Mouse (Mus musculus) cerebellum, adult 9-10 months (tissue): Measurements from ENCODE around the gene Rasl2-9.
"Not testable (repeated sequence)": the region's sequence is repeated elsewhere in the genome, so short reads cannot be mapped to it uniquely, and the experiment has no call there.

Experiments used
- DNase-seq: peaks from one replicate; pipeline ENCODE4 v3.0.0; 2022

Gene Rasl2-9

DNA sequence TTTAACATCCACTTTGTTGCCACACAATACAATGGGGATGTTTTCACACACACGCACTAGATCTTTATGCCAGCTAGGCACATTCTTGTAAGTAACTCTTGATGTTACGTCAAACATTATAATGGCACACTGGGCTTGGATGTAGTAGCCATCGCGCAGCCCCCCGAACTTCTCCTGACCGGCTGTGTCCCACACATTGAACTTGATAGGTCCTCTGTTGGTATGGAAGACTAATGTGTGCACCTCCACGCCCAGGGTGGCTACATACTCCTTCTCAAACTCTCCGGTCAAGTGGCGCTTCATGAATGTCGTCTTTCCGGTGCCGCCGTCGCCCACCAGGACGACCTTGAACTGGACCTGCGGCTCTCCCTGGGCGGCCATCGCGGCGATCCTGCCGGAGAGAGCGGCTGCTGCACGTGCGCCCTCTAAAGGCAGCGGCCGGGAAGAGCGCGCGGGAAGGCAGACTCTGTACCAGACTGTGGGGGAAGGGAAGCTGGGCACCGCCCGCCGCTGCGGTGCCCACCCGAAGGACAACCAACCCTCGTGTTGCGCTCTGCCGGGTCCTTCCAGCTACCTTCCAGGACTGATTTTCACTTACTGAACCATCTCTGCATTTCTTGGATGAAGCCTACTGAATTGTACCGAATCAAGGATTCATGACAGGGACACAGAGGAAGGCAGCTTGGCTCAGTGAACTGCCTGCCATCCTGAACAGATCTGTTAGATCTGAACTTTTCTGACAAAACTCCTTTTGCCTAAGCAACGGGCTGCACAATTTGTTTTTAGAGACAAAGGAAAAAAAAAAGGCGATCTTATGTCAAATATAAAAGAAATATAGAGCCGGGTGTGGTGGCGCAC, at the start of gene Rasl2-9:
TSS of gene Rasl2-9 (minus strand) at position 402 of the 858 bp plus-strand sequence.
- DNase-seq, result peak; percentile 42

DNA sequence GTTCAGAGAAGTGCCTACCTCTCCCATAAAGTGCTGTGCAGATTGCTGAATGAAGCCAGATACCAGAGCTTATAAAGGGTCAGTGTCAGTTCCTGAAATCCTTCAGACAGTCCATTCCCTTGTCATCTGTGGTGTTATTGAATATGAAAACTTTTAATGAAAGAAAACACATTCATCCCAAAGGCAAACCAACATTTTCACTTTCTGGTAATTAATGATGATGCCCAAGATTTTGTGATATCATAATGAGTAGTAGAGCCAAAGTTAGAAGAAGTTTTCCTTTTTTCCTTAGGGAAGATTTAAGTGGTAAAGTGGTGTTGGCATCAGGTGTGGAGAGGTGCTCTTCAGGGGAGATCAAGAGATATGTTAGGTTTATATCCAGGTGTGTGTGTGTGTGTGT, 23.8 kb upstream of the Rasl2-9 start, which contains the start of gene Vmn1r55:
TSS of gene Vmn1r55 (minus strand) at position 101 of the 400 bp plus-strand sequence.
- DNase-seq, result not testable (repeated sequence)

DNA sequence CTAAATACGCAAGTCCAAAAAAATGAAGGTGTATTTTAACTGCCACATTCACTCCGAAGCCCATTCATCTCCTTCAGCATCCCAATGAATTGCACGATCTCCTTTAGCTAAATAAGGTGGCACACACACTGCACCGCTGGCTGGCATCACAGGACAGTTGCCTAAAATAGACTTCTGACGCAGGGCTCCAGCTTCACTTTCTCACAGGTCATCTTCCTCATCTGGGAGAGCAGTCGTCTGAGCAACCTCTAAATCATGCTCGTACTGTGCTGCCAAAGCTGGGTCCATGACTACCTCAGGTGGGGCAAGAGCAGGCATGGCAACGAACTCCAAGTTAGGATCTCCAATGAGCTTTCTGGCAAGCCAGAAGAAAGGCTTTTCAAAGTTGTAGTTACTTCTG, 672 bp downstream of the Rasl2-9 start:
- DNase-seq, result no peak

DNA sequence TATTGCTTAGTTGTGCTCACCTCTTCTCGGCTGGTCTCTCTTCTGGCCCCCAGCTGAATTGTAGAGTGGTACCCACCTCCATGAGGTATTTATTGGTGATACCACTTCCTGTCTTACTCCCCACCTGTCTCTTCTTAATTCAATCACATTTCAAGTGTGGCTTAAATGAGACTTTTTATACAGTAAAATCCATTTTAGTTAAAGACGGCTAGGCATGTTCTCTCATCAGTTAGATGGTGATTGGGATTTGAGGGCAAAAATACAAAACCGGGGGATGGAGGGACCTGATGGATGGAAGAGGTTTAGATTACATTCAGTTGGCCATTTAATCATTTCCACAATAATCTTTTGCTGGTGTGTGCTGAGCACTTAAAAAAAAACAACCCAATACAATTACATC, 8.9 kb downstream of the Rasl2-9 start, which contains the start of gene Rfpl4:
TSS of gene Rfpl4 (minus strand) at position 101 of the 400 bp plus-strand sequence.
- DNase-seq, result no peak

DNA sequence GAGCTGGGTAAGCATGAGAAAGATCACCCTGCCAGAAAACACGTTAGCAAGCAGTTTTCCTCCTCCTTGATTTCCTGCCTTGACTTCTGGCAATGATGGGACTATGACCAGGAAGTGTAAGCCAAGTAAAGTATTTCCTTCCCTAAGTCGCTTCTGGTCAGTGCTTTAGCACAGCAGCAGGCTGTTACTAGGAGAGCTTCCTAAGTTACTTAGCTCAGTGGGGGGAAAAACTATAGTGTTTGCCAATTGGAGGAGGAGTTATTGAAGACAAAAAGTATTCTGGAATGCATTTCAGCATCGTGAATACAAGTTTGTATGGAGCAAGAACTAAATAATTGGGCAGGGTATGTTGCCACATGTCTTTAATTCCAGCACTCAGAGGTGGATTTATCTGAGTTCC, 13.0 kb downstream of the Rasl2-9 start:
- no peak for DNase-seq

DNA sequence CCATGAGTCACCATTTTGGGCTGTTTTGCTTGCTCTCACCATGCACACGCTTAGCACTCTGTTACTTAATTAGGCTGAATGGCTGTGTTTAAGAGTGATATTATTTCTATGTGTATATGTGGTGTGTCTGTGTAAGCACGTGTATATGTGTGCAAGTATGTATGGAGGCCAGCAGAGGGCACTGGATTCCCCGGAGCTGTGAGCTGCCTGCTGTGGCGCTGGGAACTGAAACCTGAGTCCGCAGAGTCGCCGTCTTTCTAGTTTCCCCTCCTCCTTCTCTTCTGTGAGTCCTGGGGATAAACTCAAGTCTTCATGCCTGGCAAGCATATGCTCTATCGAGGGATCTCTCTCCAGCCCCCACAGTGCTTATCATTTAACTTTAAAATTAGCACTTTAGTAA, 16.4 kb downstream of the Rasl2-9 start:
- no peak for DNase-seq

DNA sequence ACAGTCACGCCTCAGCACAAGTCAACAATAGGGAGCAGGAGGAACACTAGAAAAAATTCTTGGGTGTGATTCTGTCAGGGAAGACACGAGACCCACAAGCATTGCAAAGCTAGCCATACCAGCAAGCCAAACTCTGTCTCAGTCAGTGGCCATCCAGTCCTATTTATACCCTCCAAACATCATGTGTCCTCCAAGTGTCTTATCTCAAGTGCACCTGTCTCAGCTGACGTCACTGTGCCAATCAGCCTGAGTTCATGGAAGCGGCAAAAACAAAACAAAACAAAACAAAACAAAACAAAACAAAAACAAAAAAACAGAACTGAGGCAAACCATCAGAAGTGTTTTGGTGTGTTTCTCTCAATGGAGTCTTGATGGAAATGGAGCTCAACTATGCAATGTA, 17.5 kb downstream of the Rasl2-9 start:
- DNase-seq, result no peak

DNA sequence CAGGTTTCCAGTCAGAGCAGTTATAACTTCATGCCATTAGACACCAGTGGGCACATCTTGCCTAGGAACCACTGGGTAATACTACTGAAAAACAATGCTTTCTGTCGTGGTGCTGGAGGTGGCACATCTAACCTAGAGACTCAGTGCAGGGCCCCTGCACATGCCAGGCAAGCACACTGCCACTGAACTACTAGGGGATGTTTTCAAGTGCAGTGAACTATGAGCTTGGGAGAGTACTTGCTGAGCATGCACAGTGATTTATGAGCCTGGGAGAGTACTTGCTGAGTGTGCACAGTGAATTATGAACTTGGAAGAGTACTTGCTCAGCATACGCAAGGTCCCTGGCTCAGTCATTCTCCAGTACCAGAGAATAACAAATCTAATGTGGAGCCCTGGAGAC, 23.2 kb downstream of the Rasl2-9 start:
- no peak for DNase-seq

DNA sequence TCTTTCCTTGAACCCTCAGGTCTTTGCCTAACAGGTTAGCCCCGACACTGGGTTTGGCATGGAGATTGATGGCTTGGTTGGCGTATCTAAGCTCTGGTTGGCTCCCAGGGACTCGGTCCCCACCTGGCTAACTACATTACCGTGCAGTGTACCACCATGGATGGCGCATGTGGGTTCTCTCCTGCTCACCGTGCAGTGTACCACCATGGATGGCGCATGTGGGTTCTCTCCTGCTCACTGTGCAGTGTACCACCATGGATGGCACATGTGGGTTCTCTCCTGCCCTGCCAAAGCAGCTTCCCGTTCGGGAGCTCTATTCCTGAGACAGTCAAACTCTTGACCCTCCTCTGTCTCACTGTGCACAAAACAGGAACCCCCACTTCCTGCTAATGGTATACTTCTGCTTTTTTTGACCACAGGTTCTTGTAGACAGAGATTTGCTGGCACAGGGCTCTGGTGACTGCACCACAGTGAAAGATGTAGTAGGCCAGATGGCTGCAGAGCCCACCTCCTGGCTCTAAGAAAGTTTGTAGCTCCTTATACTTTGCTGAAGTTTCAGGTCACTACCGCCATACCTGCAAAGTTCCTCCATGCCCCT, 24.6 kb downstream of the Rasl2-9 start:
- no peak for DNase-seq

DNA sequence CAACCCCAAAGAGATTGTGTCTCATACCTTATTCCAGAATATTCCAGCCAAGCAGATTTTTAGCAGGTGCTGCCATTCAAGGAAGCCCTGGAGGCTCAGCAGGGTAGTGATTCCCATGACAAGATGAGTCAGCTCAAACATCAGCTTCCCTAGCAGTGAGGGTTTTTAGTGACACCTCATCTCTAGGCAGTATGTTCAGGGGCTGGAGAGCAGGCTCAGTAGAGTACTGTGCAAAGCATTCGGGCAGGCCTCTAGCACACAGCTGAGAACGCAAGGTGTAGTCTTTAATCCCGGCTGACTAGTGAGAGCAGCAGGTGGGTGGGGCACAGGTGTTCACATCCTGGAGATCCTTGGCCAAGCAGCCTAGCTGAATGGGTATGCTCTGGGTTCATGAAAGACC, 26.0 kb downstream of the Rasl2-9 start:
- DNase-seq, result no peak

DNA sequence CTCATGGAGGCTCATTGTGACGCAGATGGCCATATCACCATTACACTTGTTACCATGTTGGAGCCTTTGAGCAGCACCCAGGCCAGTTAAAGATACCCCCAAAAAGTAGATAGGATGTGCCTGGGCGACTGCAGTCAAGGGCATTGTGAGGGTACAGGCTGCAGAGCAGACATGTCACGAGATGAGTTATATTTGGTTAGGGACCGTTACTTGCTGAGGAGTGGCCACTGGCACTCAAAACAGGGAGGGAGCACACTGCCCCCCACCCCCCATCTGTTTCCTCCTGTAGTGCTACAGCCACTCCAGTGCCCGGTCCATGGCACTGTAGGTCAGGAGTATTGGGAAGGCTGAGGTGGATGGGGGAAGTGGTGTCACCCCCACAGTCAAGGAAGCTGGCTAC, 27.0 kb downstream of the Rasl2-9 start:
- DNase-seq, result no peak

DNA sequence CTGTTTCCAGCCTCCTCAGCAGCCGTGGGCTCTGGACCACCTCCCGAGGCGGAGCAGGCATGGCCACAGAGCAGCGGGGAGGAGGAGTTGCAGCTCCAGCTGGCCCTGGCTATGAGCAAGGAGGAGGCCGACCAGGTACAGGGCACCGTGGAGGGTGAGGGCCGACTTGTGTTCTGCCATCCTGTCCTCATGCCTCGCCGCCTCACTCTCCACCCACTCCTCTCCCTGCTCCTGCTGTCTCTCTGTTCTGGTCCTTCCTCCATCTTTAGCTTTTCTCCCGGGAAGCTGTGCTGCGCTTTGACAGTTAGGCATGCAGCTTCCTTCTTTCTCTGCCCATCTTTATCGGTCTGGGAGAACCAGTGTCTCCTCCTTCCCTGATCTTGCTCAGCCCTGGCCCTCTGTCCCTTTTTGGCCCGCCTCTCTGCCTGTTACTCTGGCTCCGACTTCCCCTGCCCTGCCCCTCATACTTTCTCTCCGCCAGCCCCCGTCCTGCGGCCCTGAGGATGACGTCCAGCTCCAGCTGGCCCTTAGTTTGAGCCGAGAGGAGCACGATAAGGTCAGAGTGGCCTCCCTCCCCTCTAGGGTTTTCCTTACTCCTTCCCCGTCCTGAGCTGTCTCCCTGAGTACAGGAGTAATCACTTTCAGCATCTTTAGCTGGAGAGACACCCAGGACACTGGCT, 32.8 kb downstream of the Rasl2-9 start:
- no peak for DNase-seq

DNA sequence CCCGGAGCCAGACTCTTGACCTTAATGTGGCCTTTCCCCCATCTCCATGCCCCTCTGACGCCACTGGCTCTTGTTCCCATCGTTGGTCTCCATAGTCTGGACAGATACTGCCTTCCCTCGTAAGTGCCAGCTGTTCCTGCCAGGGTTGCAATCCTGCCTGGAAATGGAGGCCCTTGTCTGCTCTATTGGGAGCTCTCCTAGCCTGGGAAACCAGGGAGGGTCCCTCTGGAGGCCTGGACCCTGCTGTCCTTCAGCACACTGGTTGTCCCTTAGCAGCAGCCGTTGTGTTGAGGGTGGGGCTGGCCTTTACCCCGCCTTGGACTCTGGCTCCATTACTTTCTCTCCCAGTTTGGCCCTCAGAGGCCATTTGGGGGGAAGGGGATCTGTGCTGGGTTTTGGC, 33.4 kb downstream of the Rasl2-9 start:
- no peak for DNase-seq

DNA sequence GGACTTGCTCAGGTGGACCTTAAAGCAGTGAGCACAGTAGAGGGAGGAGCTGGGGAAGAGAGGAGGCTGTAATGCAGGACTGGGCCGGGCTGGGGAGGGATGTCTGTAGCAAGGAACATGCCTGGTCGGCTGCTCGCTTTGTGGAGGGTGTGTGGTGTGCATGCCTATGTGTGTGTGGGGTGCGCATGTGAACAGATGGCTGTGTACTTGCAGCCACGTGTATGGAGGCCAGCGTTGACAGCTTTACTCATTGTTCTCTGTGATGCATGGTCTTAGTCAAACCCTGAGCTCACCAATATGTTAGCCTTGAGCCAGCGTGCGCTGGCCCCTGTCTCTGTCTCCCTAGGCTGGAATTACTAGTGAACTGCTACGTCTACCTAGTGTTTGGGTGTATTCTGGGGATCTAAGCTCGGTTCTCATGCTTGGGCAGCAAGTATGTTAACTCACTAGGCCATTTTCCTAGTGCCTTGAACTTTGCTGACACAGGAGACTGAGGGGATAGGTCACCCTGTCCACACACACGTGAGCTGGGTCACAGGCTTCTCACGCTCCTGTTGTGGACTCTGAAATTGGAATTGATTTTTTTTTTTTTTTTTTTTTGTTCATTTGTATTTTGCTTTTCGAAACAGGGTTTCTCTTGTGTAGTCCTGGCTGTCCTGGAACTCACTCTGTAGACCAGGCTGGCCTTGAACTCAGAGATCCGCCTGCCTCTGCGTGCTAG, 34.6 kb downstream of the Rasl2-9 start:
- DNase-seq, result no peak

DNA sequence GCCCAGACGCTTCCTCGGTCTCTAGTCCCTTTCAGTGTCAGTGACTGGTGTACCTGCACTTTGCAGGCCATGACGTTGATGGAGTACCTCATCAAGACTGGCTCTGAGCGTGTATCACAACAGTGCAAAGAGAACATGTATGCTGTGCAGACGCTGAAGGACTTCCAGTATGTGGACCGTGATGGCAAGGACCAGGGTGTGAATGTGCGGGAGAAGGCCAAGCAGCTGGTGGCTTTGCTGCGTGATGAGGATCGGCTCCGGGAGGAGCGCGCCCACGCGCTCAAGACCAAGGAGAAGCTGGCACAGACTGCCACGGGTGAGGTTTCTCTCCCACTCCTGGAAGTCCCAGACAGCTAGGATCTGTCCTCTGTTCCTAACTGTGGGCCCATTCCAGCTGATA, 35.9 kb downstream of the Rasl2-9 start:
- DNase-seq, result no peak

DNA sequence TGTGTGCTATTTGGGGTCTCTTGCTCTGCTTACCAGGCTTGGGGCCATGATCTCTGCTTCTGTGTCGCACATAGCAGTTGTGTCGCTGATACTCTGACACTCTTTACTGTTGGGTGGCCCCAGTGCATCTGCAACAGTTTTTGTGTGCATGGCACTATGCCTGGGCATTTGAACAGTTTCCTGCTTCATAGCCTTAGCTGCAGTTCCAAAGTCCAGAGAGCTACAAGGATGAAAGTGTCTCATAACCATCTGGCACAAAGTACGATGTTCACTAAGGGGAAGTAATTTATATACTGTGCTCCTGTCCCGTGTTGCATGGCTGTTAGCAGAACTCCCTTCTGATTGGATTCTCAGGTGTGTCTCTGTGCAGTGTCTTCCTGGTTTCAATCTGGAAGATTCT, 37.9 kb downstream of the Rasl2-9 start:
- DNase-seq, result peak; percentile 4

DNA sequence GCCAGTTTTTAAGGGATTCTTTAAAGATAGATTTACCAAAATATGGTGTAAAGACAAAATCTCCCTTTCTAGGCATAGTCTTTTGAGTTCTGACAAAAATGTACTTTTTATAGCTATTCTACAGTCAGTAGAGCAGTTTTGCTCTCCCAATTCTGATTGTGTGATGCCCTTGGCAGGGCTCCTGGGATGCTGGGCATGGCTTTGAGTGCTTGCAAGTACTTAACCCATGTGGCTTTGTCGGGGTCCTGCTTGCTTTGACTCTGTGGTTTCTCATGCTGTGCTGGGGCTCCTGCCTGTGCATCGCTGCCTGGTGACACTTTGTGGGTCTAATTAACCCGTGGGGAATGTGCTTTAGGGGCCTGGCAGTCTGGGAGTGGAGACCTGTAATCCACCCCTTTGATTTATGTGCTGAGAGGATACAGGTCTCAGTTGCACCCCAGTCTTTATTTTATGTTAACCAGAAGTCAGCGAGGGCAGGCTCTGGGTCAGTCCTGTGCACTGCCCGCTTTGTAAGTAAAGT, 38.8 kb downstream of the Rasl2-9 start:
- DNase-seq, result peak; percentile 8

DNA sequence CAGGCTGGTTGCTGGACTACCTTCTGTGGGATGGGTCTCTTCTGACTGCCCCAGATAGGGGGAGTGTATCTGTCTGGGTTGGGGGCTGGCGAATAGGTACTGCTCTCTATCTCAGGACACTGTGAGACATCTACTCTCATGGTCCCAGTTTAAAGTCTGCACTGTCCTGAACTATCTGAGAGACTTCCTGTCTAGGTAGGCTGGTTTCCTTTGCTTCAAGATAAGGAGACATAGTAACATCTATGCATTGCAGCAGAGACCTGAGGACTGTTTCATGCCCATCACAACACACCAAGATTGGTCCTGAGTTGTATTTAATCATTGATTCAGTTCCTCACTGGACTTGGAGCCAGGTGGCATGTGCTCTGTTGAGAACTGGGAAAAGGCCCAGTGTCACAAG, 40.2 kb downstream of the Rasl2-9 start:
- DNase-seq, result no peak

DNA sequence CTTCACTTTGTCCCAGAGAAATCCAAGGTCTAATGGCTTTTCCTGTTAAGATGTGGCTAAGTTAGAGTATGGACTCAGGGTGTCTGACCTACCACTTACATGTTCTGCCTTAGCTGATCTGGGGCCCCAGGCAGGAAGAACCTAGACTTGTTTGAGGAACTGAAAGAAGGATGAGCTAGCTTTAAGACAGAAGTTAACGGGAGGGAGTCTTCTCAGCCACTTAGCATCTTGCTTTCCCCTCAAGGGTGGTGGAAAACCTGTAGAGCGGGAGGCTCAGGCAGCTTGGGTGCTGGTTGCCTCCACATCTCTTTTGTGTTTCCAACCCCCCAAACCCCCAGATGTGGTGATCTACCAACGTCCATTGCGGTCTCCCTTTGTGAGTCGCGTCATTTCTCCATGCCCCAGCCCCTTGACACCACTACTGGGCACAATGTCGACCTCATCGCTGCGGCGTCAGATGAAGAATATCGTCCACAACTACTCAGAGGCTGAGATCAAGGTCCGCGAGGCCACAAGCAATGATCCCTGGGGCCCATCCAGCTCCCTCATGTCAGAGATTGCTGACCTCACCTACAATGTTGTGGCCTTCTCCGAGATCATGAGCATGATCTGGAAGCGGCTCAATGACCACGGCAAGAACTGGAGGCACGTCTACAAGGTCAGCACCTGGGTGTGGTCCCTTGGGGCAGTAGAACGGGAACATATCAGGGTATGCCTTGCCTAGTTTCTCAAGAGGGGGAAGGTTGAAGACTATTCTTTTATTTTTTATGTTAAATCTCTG, 42.2 kb downstream of the Rasl2-9 start:
- DNase-seq, result no peak

DNA sequence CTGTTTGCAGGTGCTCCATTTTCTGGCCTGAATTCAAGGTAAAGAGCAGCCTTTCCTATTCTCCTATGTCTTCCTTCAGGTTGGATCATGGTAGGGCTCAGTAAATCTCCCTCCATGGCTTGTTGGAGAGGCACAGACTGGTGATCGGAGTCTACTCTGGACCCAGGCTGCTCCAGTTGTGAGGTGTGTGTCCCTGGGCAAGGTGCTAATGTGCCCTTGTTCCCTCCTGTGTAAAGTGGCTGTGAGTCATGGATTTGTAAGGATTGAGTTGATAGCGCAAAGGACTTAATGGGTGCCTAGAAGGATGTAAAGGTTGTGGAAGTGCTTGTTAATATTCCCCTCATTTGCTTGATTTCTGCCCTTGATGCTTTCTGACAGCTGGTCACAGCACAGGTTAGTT, 43.8 kb downstream of the Rasl2-9 start:
- DNase-seq, result no peak

DNA sequence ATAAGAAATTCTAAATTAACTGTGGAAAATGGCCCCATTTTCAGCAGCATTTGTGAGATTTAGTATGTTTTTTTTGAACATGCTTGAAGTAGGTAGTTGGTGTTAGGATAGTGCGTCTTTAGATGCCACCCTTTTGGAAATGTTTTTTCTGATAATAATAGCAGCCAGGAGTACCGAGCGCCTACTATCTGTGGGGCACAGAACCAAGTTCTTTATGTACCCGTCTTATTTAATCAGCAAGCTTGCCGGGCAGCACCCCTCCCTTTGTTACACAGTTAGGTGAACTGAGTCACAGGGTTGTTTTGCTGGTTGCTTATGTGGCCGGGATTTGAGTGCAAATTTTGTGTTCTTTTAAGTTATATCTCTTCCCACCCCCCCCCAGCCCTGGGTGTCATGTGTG, 44.5 kb downstream of the Rasl2-9 start:
- no peak for DNase-seq

DNA sequence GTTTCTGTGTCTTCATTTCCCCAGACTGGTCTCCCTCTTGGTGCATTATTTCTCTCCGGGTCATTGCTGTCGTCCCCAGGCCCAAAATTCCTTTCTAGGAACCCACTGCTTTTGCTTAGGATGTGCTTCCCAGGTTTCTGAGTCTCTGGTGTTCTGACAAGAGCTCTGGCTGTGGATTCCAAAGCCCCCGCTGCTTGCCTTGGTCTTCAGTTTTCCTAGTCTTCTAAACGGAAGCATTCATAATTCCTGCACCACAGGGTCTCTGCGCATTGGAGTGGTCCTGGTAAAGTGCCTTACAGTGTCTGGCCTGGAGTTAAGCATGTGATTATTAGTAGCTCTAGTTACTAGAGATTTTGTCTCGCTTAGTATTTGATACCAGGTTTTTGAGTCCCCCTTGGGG, 44.9 kb downstream of the Rasl2-9 start:
- peak; percentile 53 for DNase-seq
